Mouse (Mus musculus): ENCODE measurements around the gene Got2.

Gene Got2

GRCm38 (mm10) chr8:95888285-95889136 lies at the start of gene Got2:
Gene Got2 (minus strand): TSS chr8:95888547.
- DNase-seq (ENCODE audit: low spot score in 2 of 2): peak; percentile 82 to 84

GRCm38 (mm10) chr8:95932841-95933240 lies 44.5 kb upstream of the Got2 start:
- DNase-seq (ENCODE audit: low spot score in 2 of 2): no peak

GRCm38 (mm10) chr8:95929821-95930220 lies 41.5 kb upstream of the Got2 start:
- no peak for DNase-seq (ENCODE audit: low spot score in 2 of 2)

GRCm38 (mm10) chr8:95916106-95916505 lies 27.8 kb upstream of the Got2 start:
- DNase-seq (ENCODE audit: low spot score in 2 of 2): no peak

- peak; percentile 76 to 77 for DNase-seq (ENCODE audit: low spot score in 2 of 2)
Measured at GRCm38 (mm10) chr8:95914905-95915643, 26.7 kb upstream of the Got2 start.

GRCm38 (mm10) chr8:95911240-95911639 lies 22.9 kb upstream of the Got2 start:
- no peak for DNase-seq (ENCODE audit: low spot score in 2 of 2)

GRCm38 (mm10) chr8:95907885-95908284 lies 19.5 kb upstream of the Got2 start:
- DNase-seq (ENCODE audit: low spot score in 2 of 2): no peak

- DNase-seq (ENCODE audit: low spot score in 2 of 2): no peak
Measured at GRCm38 (mm10) chr8:95906738-95907137, 18.4 kb upstream of the Got2 start.

GRCm38 (mm10) chr8:95901864-95902263 lies 13.5 kb upstream of the Got2 start:
- no peak for DNase-seq (ENCODE audit: low spot score in 2 of 2)

- no peak for DNase-seq (ENCODE audit: low spot score in 2 of 2)
Measured at GRCm38 (mm10) chr8:95893701-95894100, 5.4 kb upstream of the Got2 start.

- DNase-seq (ENCODE audit: low spot score in 2 of 2): peak; percentile 80 to 86
Measured at GRCm38 (mm10) chr8:95887578-95888284, 616 bp downstream of the Got2 start.

GRCm38 (mm10) chr8:95886647-95887577 lies 1.4 kb downstream of the Got2 start:
- DNase-seq (ENCODE audit: low spot score in 2 of 2): peak; percentile 14 to 20

GRCm38 (mm10) chr8:95885966-95886365 lies 2.4 kb downstream of the Got2 start:
- DNase-seq (ENCODE audit: low spot score in 2 of 2): no peak

GRCm38 (mm10) chr8:95885271-95885841 lies 3.0 kb downstream of the Got2 start:
- DNase-seq (ENCODE audit: low spot score in 2 of 2): no peak

GRCm38 (mm10) chr8:95884491-95884890 lies 3.9 kb downstream of the Got2 start:
- DNase-seq (ENCODE audit: low spot score in 2 of 2): no peak

GRCm38 (mm10) chr8:95882191-95882590 lies 6.2 kb downstream of the Got2 start:
- DNase-seq (ENCODE audit: low spot score in 2 of 2): no peak

GRCm38 (mm10) chr8:95881576-95881975 lies 6.8 kb downstream of the Got2 start:
- peak in 1 of 2 experiments; percentile 29 for DNase-seq (ENCODE audit: low spot score in 2 of 2)

GRCm38 (mm10) chr8:95879823-95880222 lies 8.5 kb downstream of the Got2 start:
- DNase-seq (ENCODE audit: low spot score in 2 of 2): no peak

GRCm38 (mm10) chr8:95878176-95878962 lies 10.0 kb downstream of the Got2 start:
- peak in 1 of 2 experiments; percentile 14 for DNase-seq (ENCODE audit: low spot score in 2 of 2)

- DNase-seq (ENCODE audit: low spot score in 2 of 2): no peak
Measured at GRCm38 (mm10) chr8:95875270-95875669, 13.1 kb downstream of the Got2 start.

Measured in right cerebral cortex, postnatal 36 days (tissue).